Mouse (Mus musculus): ENCODE measurements around the gene Pebp1. TPM values are rescaled to one million over a fixed set of nuclear protein-coding genes. Genes with fewer than 3 reads are reported as not detected.

Pebp1 gene
- polyA plus RNA-seq, 1 experiment from 2014 or later, result 190 TPM

DNA sequence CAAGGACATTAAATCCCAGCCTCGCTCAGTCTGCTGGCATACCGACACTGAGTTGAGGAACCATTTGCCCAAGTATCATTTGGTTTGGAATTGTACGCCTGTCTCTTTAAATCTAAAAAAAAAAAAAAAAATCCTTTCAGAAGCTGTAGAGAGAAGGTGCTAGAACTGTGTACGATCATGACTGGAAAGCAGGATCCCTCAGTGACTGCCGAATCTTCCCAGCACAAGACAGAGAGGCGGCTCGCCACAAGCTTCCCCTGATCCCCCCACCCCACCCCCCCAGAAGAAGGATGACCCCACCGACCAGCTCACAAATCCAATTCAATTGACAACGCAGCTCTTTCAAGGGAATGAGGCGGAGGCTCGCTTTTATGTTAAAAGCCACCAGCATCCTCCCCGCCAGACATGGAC, 47.1 kb downstream of the Pebp1 start:
- Histone ChIP-seq H3K27me3 (no peaks in the 10 kb centered on the region), H3K9ac (no peak overlapping the region), H3K4me3 (replicated peaks) (no peak overlapping the region), H3K36me3 (replicated peaks) (peaks cover 85% of the 10 kb centered on the region), H3K27ac (replicated peaks) (no peak overlapping the region), H3K9me3 (replicated peaks) (no peaks in the 10 kb centered on the region), H3K4me1 (replicated peaks) (peaks cover 4% of the 10 kb centered on the region; the same call in 1 of the 2 replicates), H3K4me2 (no peak overlapping the region)
- WGBS (ENCODE audit: insufficient replicate concordance), result 67% methylated on average over 12 of the region's 12 CpGs
- ATAC-seq (ENCODE audit: insufficient read depth), result no peak

DNA sequence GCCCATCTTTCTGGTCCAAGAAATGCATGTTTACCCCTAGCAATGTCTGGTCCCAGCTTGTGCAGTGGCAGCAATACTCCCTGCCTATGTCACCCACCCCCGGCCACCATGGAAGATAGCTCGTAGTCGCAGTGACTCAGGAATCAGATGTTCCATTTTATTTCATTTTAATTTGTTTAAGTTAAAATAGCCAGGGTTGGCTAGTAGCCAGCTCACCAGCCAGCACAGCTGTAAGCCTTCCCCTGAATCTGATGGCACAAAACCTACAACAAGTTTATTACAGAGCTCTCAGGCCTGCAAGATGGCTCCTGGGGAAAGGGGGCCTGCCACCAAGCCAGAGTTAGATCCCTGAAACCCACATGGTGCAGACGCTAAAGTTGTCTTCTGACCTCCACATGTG, 48.3 kb downstream of the Pebp1 start:
- H3K9me3 ChIP-seq (replicated peaks), result no peaks in the 10 kb centered on the region
- no peak overlapping the region for H3K4me2 ChIP-seq
- H3K27me3 ChIP-seq, result no peaks in the 10 kb centered on the region
- H3K9ac ChIP-seq, result no peak overlapping the region
- WGBS (ENCODE audit: insufficient replicate concordance), result 94% methylated on average over 4 of the region's 4 CpGs
- no peak overlapping the region for H3K4me3 ChIP-seq (replicated peaks)
- ATAC-seq (ENCODE audit: insufficient read depth), result no peak
- no peaks in the 10 kb centered on the region for H3K4me1 ChIP-seq (replicated peaks)
- H3K36me3 ChIP-seq (replicated peaks), result peaks cover 85% of the 10 kb centered on the region
- H3K27ac ChIP-seq (replicated peaks), result no peak overlapping the region

DNA sequence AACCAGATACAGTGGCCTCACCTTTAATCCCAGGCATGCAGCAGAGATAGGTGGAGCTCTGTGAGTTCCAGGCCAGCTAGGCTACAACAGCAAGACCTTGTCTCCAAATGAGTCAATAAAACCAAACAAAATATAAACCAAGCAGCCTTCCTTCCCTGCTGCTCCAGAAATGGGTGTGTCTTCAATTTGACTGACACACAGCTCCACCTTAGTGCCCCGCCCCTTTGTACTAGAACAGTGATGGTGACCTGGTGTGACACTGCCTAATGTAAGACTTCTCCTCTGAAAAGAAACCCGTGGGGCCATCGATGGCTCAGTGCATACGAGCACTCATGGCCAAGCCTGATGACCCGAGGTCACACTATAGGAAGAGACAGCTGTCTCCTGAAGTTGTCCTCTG, 50.9 kb downstream of the Pebp1 start:
- ATAC-seq (ENCODE audit: insufficient read depth), result no peak
- Histone ChIP-seq H3K4me2 (no peak overlapping the region), H3K9me3 (replicated peaks) (no peaks in the 10 kb centered on the region), H3K36me3 (replicated peaks) (peaks cover 81% of the 10 kb centered on the region), H3K4me3 (replicated peaks) (no peak overlapping the region), H3K27ac (replicated peaks) (no peak overlapping the region), H3K4me1 (replicated peaks) (no peaks in the 10 kb centered on the region), H3K9ac (no peak overlapping the region), H3K27me3 (no peaks in the 10 kb centered on the region)
- WGBS (ENCODE audit: insufficient replicate concordance), result 75% methylated on average over 5 of the region's 5 CpGs

Other genes starting within 250 kb of the Pebp1 start
- gene Suds3, start 171.5 kb downstream of the Pebp1 start, polyA plus RNA-seq (2015; fragmentation: Nextera tagmentation; extraction: Ambion mirVana), result 30.7 and 31.7 TPM in 2 replicates
- 42.5 and 42.7 TPM in 2 replicates for gene Taok3, start 167.5 kb downstream of the Pebp1 start, polyA plus RNA-seq (2015; fragmentation: Nextera tagmentation; extraction: Ambion mirVana)
- gene Vsig10, start 31.5 kb upstream of the Pebp1 start, polyA plus RNA-seq (2015; fragmentation: Nextera tagmentation; extraction: Ambion mirVana), result 1.4 TPM in 2 replicates
- gene Wsb2, start 69.7 kb upstream of the Pebp1 start, polyA plus RNA-seq (2015; fragmentation: Nextera tagmentation; extraction: Ambion mirVana), result 26.4 and 30.0 TPM in 2 replicates
- gene Rfc5, start 101.4 kb upstream of the Pebp1 start, polyA plus RNA-seq (2015; fragmentation: Nextera tagmentation; extraction: Ambion mirVana), result 52.5 and 56.7 TPM in 2 replicates
- 0.10 and 0.16 TPM in 2 replicates for gene Ksr2, start 126.4 kb upstream of the Pebp1 start, polyA plus RNA-seq (2015; fragmentation: Nextera tagmentation; extraction: Ambion mirVana)

Measured in liver, embryonic 15.5 days (tissue).